Mouse (Mus musculus): ENCODE results near the gene Ap3d1. TPM values are rescaled to one million over a fixed set of nuclear protein-coding genes. Genes with fewer than 3 reads are reported as not detected.

Gene Ap3d1
- 44.0 and 46.4 TPM in 2 replicates for polyA plus RNA-seq (2015; fragmentation: Nextera tagmentation; extraction: Ambion mirVana)

DNA sequence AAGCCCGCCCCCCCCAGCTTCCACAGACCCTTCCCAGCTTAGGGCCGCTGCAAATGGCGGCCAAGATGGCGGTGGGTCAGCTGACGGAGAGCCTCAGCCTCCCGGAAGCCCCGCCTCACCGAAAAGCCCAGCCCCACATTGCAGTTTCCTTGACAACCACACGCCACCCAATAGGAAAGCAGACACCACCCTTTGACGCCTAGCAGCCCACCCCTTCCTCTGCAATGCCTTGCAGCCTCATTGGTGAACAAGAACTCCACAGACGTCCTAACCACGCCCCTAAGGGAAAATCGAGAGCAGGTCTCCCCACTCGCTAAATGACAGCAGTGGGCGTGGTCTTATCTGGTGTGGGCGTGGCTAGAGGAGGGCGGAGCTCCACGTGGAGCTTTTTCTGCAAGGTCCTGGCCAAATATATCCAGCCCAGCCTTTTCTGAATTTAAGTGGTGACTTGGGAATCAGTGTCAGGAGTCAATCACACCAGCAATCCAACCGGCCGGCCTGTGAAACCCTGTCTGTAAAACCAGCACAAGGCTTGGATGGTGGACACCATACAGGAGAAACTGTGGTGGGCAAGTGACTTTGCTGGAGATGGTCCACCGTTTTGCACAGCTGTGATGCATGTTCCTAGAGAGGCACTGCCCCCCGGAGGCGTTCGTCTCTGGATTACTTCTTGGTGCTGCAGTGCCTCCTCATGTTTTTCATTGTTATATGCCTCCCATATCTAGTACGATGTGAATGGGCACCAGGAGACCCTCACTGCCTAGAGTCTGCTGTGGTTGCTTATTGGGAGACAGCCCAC lies at the start of gene Ap3d1:
Gene Ap3d1, minus strand, starts transcription at position 85 of the 799 bp plus-strand sequence.
- Histone ChIP-seq H3K9me3 (no peaks in the 10 kb centered on the region), H3K4me2 (peak within 1 kb of the TSS; percentile 99), H3K9ac (peak within 1 kb of the TSS; percentile 97), H3K4me1 (peaks cover 36% of the 10 kb centered on the region), H3K36me3 (peaks cover 8% of the 10 kb centered on the region), H3K27ac (replicated peaks) (peak within 1 kb of the TSS; percentile 85), H3K27me3 (replicated peaks) (no peaks in the 10 kb centered on the region), H3K4me3 (peak within 1 kb of the TSS; percentile 91)
- ATAC-seq (ENCODE audit: extremely low read depth, insufficient number of reproducible peaks, low FRiP score, low TSS enrichment) = peak; percentile 98
- 1% methylated on average over 25 of the region's 25 CpGs for WGBS

DNA sequence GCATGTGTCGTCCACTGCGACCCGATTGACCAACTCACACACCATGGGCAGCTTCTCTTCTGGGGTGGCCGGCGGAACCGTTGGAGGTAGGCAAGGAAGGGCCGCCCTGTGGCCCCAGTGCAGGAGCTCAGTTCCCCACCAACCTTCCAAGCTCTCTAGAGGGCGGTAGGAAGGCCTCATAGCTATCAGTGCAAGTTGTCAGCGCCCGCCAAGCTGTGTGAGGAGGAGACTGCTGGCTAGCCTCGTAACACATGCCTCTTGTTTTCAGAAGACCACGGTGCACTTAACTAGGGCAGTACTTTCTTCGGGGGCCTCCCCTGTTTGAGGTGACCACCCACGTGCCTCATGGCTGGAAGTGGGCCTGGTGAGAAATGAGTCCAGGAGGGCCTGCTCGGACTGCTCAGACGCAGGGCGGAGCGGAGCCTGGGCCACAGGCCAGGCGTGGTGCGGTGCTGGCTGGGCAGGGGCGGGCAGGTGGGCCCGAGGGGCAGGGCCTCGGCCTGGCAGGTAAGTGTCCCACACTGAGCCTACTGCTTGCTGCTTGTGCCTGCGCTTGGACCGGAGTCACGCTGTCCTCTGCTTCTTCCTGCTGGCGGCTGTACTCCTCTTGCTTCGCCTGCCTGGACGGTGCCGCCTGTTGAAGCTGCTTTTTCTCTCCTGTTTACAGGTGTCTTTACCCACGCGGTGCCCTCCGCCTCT lies 49.6 kb upstream of the Ap3d1 start:
- Histone ChIP-seq H3K9ac (peak overlapping the region; percentile 55), H3K9me3 (no peaks in the 10 kb centered on the region), H3K36me3 (peaks cover 100% of the 10 kb centered on the region), H3K4me2 (peak overlapping the region; percentile 18; the same call in 1 of the 2 replicates), H3K4me3 (no peak overlapping the region), H3K27me3 (replicated peaks) (no peaks in the 10 kb centered on the region), H3K4me1 (peaks cover 29% of the 10 kb centered on the region), H3K27ac (replicated peaks) (peak overlapping the region; percentile 78)
- ATAC-seq (ENCODE audit: extremely low read depth, insufficient number of reproducible peaks, low FRiP score, low TSS enrichment) = peak; percentile 45; the same call in 1 of the 2 replicates
- 55% methylated on average over 33 of the region's 33 CpGs for WGBS

DNA sequence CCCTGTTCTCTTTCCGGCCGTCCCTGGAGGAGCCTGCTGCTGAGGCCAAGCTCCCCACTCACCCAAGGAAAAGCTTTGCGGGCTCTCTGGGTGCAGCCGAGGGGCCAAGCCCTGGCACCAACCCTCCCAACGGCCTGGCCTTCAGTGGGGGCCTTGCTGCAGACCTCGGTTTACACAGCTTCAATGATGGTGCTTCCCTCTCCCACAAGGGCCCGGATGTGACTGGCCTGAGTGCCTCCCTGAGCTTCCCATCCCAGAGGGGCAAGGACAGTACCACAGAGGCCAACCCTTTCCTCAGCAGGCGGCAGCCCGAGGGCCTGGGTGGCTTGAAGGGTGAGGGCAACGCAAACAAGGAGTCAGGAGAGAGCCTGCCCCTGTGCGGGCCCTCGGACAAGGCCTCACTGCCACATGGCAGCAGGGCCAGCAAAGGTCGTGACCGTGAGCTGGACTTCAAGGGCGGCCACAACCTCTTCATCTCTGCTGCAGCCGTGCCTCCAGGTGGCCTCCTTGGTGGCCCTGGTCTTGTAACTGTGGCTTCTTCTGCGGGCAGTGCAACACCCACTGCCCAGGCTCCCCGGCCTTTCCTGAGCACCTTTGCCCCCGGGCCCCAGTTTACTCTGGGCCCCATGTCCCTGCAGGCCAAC lies 48.8 kb upstream of the Ap3d1 start:
- H3K27me3 ChIP-seq (replicated peaks) = no peaks in the 10 kb centered on the region
- no peaks in the 10 kb centered on the region for H3K9me3 ChIP-seq
- peaks cover 26% of the 10 kb centered on the region for H3K4me1 ChIP-seq
- H3K9ac ChIP-seq = peak overlapping the region; percentile 55
- peaks cover 100% of the 10 kb centered on the region for H3K36me3 ChIP-seq
- H3K4me3 ChIP-seq = no peak overlapping the region
- no peak for ATAC-seq (ENCODE audit: extremely low read depth, insufficient number of reproducible peaks, low FRiP score, low TSS enrichment)
- WGBS = 78% methylated on average over 19 of the region's 19 CpGs
- no peak overlapping the region for H3K4me2 ChIP-seq
- peak overlapping the region; percentile 78 for H3K27ac ChIP-seq (replicated peaks)

DNA sequence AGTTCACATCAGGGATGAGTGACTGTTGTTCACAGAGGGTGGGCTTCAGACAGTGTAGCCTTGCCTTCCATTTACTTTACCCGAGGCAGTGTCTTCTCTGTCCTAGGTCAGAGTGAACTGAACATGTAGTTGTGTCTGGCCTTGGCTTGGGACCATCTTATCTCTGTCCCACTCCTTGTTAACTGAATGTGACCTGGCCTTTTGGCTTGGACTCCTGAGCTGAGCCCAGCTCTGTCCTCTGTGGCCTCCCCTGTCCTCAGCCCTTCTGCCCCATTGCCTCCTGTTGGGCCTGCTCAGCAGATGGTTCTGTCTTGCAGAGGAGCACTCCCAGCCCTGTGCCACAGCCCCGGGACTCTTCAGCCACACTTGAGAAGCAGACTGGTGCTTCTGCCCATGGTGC lies 45.5 kb upstream of the Ap3d1 start:
- 75% methylated on average over 2 of the region's 2 CpGs for WGBS
- Histone ChIP-seq H3K9ac (no peak overlapping the region), H3K27me3 (replicated peaks) (no peaks in the 10 kb centered on the region), H3K4me2 (no peak overlapping the region), H3K4me3 (no peak overlapping the region), H3K4me1 (peaks cover 24% of the 10 kb centered on the region), H3K36me3 (peaks cover 100% of the 10 kb centered on the region), H3K9me3 (no peaks in the 10 kb centered on the region), H3K27ac (replicated peaks) (no peak overlapping the region)
- no peak for ATAC-seq (ENCODE audit: extremely low read depth, insufficient number of reproducible peaks, low FRiP score, low TSS enrichment)

DNA sequence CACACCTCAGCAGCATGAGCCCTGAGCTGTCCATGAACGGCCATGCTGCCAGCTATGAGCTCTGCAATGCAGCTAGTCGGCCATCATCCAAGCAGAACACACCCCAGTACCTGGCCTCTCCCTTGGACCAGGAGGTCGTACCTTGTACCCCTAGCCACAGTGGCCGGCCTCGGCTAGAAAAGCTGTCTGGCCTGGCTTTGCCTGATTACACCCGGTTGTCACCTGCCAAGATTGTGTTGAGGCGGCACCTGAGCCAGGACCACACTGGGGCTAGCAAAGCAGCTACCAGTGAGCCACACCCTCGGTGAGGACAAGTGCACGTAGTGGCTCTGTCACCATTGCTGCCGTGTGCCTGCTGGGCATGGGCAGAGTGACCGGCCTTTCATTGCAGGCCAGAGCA lies 43.9 kb upstream of the Ap3d1 start:
- peaks cover 8% of the 10 kb centered on the region for H3K4me1 ChIP-seq
- H3K4me3 ChIP-seq = no peak overlapping the region
- no peak overlapping the region for H3K9ac ChIP-seq
- peaks cover 100% of the 10 kb centered on the region for H3K36me3 ChIP-seq
- ATAC-seq (ENCODE audit: extremely low read depth, insufficient number of reproducible peaks, low FRiP score, low TSS enrichment) = no peak
- no peaks in the 10 kb centered on the region for H3K27me3 ChIP-seq (replicated peaks)
- H3K9me3 ChIP-seq = no peaks in the 10 kb centered on the region
- H3K27ac ChIP-seq (replicated peaks) = no peak overlapping the region
- 89% methylated on average over 11 of the region's 11 CpGs for WGBS
- H3K4me2 ChIP-seq = no peak overlapping the region

DNA sequence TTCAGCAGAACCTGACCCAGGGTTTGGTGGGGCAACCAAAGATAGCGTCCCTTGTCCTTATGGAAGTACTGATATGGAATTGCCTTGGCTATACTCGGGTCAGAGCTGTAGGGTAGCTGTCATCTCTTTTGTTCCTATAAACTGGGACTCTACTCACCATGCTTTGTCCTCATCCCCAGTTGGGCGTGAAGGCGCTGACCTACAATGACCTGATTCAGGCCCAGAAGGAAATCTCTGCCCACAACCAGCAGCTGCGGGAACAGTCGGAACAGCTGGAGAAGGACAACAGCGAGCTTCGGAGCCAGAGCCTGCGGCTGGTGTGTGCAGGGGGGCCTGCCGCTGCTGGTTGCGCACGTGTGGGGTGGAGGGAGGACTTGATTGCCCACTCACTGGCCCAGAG lies 42.8 kb upstream of the Ap3d1 start:
- ATAC-seq (ENCODE audit: extremely low read depth, insufficient number of reproducible peaks, low FRiP score, low TSS enrichment) = no peak
- WGBS = 86% methylated on average over 12 of the region's 12 CpGs

DNA sequence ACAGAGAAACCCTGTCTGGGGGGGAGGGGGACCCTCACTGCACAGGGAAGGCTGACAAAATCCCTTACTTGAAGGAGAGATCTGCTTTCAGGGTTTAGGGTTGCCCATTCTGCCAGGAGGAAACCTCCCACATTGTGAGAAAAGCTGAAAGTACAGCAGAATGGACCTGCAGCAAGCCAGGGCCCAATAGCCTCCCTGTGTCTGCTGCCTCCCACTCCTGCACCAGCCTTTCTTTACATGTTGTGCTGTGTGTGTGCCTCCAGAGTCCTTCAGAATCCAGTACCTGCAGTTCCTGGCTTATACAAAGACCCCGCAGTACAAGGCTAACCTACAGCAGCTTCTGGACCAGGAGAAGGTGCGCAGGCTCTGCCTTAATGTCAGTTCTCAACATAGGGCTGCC lies 42.2 kb upstream of the Ap3d1 start:
- Histone ChIP-seq H3K4me1 (no peaks in the 10 kb centered on the region), H3K36me3 (peaks cover 100% of the 10 kb centered on the region), H3K27ac (replicated peaks) (no peak overlapping the region), H3K27me3 (replicated peaks) (no peaks in the 10 kb centered on the region), H3K9me3 (no peaks in the 10 kb centered on the region), H3K4me3 (no peak overlapping the region), H3K4me2 (no peak overlapping the region), H3K9ac (no peak overlapping the region)
- no peak for ATAC-seq (ENCODE audit: extremely low read depth, insufficient number of reproducible peaks, low FRiP score, low TSS enrichment)
- WGBS = 98% methylated on average over 2 of the region's 2 CpGs

More for the DNA sequence above, 42.8 kb upstream of the Ap3d1 start:
- Histone ChIP-seq H3K9me3 (no peaks in the 10 kb centered on the region), H3K4me1 (no peaks in the 10 kb centered on the region), H3K27me3 (replicated peaks) (no peaks in the 10 kb centered on the region), H3K4me2 (no peak overlapping the region), H3K36me3 (peaks cover 100% of the 10 kb centered on the region), H3K4me3 (no peak overlapping the region), H3K27ac (replicated peaks) (no peak overlapping the region), H3K9ac (no peak overlapping the region)

DNA sequence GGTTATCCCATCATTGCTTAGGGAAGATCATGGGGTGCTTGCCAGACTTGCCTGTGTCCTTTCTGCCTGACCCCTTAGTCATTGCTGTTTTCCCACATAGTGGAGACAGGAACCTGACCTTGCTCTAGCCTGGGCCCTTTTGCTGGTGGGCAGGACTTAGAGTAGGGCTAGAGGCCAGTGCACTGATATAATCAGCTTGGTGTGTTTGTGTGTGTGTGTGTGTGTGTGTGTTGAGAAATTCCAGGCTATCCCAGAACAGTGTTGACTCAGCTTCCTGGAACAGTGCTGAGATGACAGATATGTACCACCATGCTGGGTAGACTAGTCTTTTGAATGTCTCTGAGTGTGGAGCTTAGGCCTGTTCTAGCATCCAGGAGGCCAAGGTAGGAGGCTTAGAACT lies 37.5 kb upstream of the Ap3d1 start:
- H3K27ac ChIP-seq (replicated peaks) = no peak overlapping the region
- H3K4me3 ChIP-seq = no peak overlapping the region
- no peaks in the 10 kb centered on the region for H3K9me3 ChIP-seq
- H3K27me3 ChIP-seq (replicated peaks) = no peaks in the 10 kb centered on the region
- no peak overlapping the region for H3K4me2 ChIP-seq
- no peak overlapping the region for H3K9ac ChIP-seq
- no peak for ATAC-seq (ENCODE audit: extremely low read depth, insufficient number of reproducible peaks, low FRiP score, low TSS enrichment)
- H3K36me3 ChIP-seq = peaks cover 99% of the 10 kb centered on the region
- peaks cover 25% of the 10 kb centered on the region for H3K4me1 ChIP-seq

DNA sequence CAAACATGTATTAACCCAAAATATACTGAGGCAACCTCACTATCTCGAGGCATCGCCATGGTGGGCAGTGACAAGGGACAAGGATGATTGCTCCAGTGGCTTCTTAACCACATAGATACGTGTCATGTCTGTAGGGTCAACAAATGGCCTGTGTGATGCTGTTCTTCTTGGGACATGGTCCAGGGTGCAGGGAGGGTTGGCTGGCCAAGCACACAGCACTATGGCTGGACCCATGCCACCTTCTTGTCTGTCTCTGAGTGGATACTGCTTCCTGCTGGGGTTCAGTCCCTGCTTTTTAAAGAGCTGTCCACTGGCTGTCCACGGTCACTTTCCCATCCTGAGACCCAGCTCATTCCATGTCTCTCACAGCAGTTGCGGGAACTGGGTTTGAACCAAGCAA lies 35.1 kb upstream of the Ap3d1 start:
- Histone ChIP-seq H3K27me3 (replicated peaks) (no peaks in the 10 kb centered on the region), H3K4me2 (no peak overlapping the region), H3K9ac (no peak overlapping the region), H3K9me3 (no peaks in the 10 kb centered on the region), H3K4me3 (no peak overlapping the region), H3K4me1 (peaks cover 50% of the 10 kb centered on the region), H3K27ac (replicated peaks) (no peak overlapping the region), H3K36me3 (peaks cover 95% of the 10 kb centered on the region)
- no peak for ATAC-seq (ENCODE audit: extremely low read depth, insufficient number of reproducible peaks, low FRiP score, low TSS enrichment)
- 89% methylated on average over 5 of the region's 5 CpGs for WGBS

DNA sequence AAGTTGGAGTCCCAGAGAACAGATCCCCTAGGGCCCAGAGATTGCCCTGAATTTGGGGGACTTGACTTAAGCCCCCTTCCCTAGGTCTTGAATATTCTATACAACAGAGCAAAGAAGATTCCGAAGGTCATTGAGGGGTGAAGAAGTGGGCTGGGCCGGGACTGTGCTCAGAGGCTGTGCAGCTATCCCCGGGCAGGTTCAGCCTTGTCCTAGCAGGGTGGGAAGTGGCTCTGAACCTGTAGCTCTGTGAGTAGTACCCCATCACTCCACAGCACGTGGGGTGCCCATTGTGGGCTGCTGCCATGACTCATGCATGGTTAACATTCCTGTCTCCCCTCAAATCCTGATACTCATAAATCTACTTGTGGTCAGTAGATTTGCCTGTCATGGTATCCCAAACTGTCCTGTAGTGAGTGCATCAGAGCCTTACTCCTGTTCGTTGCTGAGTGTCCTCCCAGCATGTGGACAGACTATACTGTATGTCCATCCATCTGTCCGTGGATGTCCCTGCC lies 34.4 kb upstream of the Ap3d1 start:
- Histone ChIP-seq H3K4me2 (no peak overlapping the region), H3K9me3 (no peaks in the 10 kb centered on the region), H3K27ac (replicated peaks) (peak overlapping the region; percentile 76), H3K9ac (peak overlapping the region; percentile 71), H3K4me3 (no peak overlapping the region), H3K27me3 (replicated peaks) (no peaks in the 10 kb centered on the region), H3K4me1 (peaks cover 52% of the 10 kb centered on the region), H3K36me3 (peaks cover 95% of the 10 kb centered on the region)
- no peak for ATAC-seq (ENCODE audit: extremely low read depth, insufficient number of reproducible peaks, low FRiP score, low TSS enrichment)
- WGBS = 77% methylated on average over 6 of the region's 6 CpGs

DNA sequence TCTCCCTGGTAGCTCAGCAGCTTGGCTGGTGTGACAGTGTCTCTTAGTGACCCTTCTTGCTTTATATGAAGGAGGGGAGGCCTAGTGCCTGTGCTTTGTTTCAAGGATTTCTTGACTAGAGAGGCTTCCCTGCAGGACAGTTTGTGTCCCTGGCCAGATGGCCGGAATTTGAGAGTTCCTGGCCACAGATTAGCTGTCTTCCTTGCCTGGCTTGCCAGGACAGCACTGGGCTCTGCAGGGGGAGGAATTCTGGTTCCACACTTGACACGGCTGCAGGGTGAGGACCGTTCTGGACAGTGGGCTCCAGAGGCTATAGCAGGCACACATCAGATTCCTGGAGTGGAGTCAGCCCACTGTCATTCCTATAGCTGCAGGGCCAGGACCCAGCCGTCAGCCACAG lies 33.7 kb upstream of the Ap3d1 start:
- no peak overlapping the region for H3K4me3 ChIP-seq
- H3K9me3 ChIP-seq = no peaks in the 10 kb centered on the region
- H3K4me2 ChIP-seq = no peak overlapping the region
- no peak for ATAC-seq (ENCODE audit: extremely low read depth, insufficient number of reproducible peaks, low FRiP score, low TSS enrichment)
- H3K9ac ChIP-seq = peak overlapping the region; percentile 71
- 50% methylated on average over 4 of the region's 4 CpGs for WGBS
- H3K27ac ChIP-seq (replicated peaks) = peak overlapping the region; percentile 76
- H3K36me3 ChIP-seq = peaks cover 95% of the 10 kb centered on the region
- H3K4me1 ChIP-seq = peaks cover 52% of the 10 kb centered on the region
- no peaks in the 10 kb centered on the region for H3K27me3 ChIP-seq (replicated peaks)

All from heart, embryonic 13.5 days (tissue).